Mouse (Mus musculus): Measurements from ENCODE around the gene Ttf1.

- TF ChIP-seq CTCF (IDR thresholded peaks at IDR 0.05 in 2 of 3, conservative IDR thresholded peaks at IDR 0.05 in 1 of 3; ENCODE audit: control insufficient read depth in 1 of 3, insufficient read depth in 1 of 3, low read depth in 2 of 3, low read length in 3 of 3, poor library complexity in 1 of 3, severe bottlenecking in 1 of 3), result no peak
- TF ChIP-seq POLR2A (IDR thresholded peaks at IDR 0.05; ENCODE audit: control insufficient read depth in 1 of 2, insufficient read depth in 1 of 2, low read depth in 1 of 2, low read length in 2 of 2, poor library complexity in 1 of 2), result 0 out of 4 replicates have a peak, but pooled peaks of 1 of the 2 experiments have one; percentile 2
- TF ChIP-seq POLR2AphosphoS2 (IDR thresholded peaks at IDR 0.05; ENCODE audit: low read length), result no peak
- TF ChIP-seq ZNF384 (IDR thresholded peaks at IDR 0.05; ENCODE audit: low read depth, low read length), result no peak
- no peak for TF ChIP-seq RAD21 (IDR thresholded peaks at IDR 0.05; ENCODE audit: low read depth, low read length)
- TF ChIP-seq TCF12 (IDR thresholded peaks at IDR 0.05; ENCODE audit: low read depth, low read length), result peak; percentile 71
- TF ChIP-seq CHD2 (IDR thresholded peaks at IDR 0.05; ENCODE audit: low read length), result no peak
- TF ChIP-seq UBTF (IDR thresholded peaks at IDR 0.05; ENCODE audit: borderline replicate concordance, insufficient read depth, low read depth, low read length), result no peak
- TF ChIP-seq CHD1 (IDR thresholded peaks at IDR 0.05; ENCODE audit: low read depth, low read length), result no peak
- TF ChIP-seq NRF1 (IDR thresholded peaks at IDR 0.05; ENCODE audit: insufficient read depth, low read depth, low read length, poor library complexity, severe bottlenecking), result no peak
Measured at GRCm38 (mm10) chr2:29018680-29019079, 41.4 kb upstream of the Ttf1 start.

Measured in MEL (cell line).